Mouse (Mus musculus): ENCODE measurements around the gene Csnk1e. TPM values are rescaled to one million over a fixed set of nuclear protein-coding genes. Genes with fewer than 3 reads are reported as not detected.
A peak's percentile ranks its signal among the peaks of the same experiment; 100 is the strongest.
"Not testable (repeated sequence)": the region's sequence is repeated elsewhere in the genome, so short reads cannot be mapped to it uniquely, and the experiment has no call there.

Csnk1e gene
- 100 to 1,000 TPM; 285 to 296 TPM for total RNA-seq (2021)

- peak; percentile 46 for DNase-seq
- intact Hi-C loops (cut with DNase I): no loop called here
These were observed at the start of gene Csnk1e for GRCm38 (mm10) chr15:79455106-79455810. Csnk1e (minus strand) TSS chr15:79455566.

GRCm38 (mm10) chr15:79504707-79505452 is 49.5 kb upstream of the Csnk1e start, which contains the start of gene Kcnj4:
Kcnj4 (minus strand) TSS chr15:79505241.
- intact Hi-C loops (cut with DNase I): no loop called here
- DNase-seq: no peak

DNA sequence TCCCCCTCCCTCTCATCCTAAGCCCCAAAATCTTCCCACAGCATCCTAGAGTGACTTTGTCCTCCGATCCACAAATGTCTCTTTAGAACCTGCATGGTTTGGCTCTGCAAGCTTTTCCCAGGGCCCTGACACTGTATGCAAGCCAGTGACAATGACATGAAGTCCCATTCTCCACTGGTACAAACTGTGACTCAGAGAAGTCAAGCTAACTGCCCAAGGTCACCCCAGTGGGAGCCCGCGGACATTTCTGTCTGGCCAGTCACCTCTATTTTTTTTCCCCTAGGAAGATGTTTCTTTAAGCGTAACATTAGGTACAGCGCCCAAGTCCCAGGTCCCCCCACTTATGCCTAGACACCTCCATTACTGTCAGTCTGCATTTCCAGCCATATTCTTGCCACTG is 48.1 kb upstream of the Csnk1e start:
- DNase-seq: no peak

DNA sequence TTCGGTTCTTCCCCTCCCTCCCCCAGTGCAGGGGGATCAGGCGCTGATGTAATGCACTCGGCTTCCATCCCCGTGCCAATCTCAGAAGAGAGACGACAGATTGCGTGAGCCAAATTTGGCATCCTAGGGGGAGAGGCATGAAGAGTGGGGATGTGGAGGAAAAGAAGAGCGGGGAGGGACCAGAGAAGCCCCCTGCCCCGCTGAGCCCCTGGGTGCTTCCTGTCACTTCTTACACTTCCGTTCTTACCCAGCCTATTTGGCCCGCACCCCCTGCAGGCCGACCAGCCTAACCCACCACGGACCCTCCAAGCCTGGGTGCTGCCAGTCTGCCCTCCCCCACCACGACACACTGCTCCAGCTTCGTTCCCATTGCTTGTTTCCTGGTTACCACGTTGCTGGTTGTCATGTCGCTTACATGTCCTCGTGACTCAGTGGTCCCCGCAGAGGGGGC is 47.5 kb upstream of the Csnk1e start:
- DNase-seq: no peak
- intact Hi-C loops (cut with DNase I): no loop called here

More for the DNA sequence above, 48.1 kb upstream of the Csnk1e start:
- intact Hi-C loops (cut with DNase I): no loop called here

- no peak for DNase-seq
- intact Hi-C loops (cut with DNase I): no loop called here
These were observed 44.7 kb upstream of the Csnk1e start for GRCm38 (mm10) chr15:79500110-79500509.

GRCm38 (mm10) chr15:79493527-79493926 is 38.2 kb upstream of the Csnk1e start:
- intact Hi-C loops (cut with DNase I): no loop called here
- no peak for DNase-seq

- intact Hi-C loops (cut with DNase I): no loop called here
- DNase-seq: no peak
These were observed 34.1 kb upstream of the Csnk1e start for GRCm38 (mm10) chr15:79489463-79489862.

DNA sequence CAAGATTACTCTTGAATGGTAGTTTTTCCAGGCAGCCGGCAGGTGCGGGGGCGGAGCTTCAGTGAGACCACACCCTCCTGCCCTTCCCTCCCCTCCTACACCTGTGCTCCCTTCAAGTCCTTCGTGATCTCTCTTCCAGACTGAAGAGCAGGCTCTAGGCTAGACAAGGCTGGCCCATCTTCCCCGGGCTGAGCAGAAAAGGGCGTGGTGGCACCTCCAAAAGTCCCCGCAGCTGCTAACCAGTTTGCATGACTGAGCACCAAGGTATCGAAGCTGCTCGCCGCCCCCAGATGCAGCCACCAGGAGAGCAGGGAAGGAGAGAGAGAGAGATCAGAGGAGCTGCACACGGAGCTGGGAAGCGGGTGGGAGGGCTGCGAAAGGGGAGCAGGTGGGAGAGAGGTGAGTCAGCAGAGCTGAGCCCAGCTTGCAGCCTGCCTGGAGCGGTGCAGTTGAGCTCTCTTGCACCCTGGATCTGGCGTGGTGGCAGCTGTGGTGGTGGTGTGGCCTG is 25.9 kb upstream of the Csnk1e start:
- no peak for DNase-seq

DNA sequence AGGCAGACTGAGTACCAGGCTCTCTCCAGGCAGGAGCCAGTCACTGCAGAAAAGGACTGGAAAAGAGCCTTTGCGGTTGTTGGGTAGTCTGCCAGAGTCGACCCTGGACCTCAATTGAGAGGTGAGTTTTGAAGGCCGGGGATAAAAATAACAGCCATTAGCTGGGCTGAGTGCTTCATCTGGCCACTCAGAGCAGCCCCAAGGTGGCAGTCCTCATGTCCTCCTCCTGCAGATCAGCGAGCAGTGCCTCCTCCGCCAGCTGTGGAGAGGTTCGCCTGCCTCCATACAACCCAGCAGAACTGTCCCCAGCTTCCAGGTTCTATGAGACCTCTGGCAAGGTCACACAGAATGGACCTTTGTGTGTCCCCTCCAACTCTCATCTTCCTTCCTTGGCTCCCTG is 21.9 kb upstream of the Csnk1e start:
- DNase-seq: no peak
- intact Hi-C loops (cut with DNase I): loop anchor here (10.0 kb wide), 1 partner anchor 128 kb away; the partner anchor contains the start of gene Dmc1

More for the DNA sequence above, 25.9 kb upstream of the Csnk1e start:
- intact Hi-C loops (cut with DNase I): no loop called here

GRCm38 (mm10) chr15:79473638-79474355 is 18.4 kb upstream of the Csnk1e start:
- intact Hi-C loops (cut with DNase I): loop anchor here (10.0 kb wide), 1 partner anchor 131 kb away; the partner anchor contains the start of gene Dmc1
- DNase-seq: no peak

DNA sequence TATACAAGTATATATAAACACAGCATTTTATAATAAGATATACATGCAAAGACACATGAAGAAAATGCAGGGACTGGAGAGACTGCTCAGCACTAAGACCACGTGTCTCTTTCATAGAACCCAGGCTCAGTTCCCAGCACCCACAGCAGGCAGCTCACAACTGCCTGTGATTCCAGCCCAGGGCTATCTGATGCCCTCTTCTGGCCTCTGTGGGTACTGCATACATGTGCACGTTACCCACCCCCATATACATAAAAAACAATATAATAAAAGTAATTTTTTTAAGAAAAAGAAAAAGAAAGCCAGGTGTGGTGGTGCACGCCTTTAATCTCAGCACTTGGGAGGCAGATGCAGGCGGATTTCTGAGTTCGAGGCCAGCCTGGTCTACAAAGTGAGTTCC is 17.7 kb upstream of the Csnk1e start:
- intact Hi-C loops (cut with DNase I): loop anchor here (10.0 kb wide), 1 partner anchor 132 kb away; the partner anchor contains the start of gene Dmc1
- DNase-seq: no peak

- DNase-seq: no peak
- intact Hi-C loops (cut with DNase I): loop anchor here (10.0 kb wide), 1 partner anchor 134 kb away; the partner anchor contains the start of gene Dmc1
These were observed 15.7 kb upstream of the Csnk1e start for GRCm38 (mm10) chr15:79471095-79471494.

DNA sequence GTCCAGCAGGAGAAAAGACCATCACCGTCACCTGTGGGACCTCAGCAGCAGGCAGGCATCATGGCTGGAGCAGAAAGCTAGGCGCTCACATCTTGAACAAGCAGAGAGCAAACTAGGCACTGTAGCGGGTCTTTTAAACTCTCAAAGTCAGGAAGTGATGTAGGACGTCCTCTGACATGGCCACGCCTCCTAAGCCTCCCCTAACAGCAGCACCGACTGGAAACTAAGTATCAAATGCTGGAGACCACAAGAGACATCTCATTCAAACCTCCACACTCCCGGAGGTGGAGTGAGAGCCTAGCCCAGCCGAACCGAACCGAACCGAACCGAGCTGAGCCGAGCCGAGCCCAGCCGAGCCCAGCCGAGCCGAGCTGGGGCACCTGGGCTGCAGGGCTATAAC is 15.2 kb upstream of the Csnk1e start:
- no peak for DNase-seq
- intact Hi-C loops (cut with DNase I): loop anchor here (10.0 kb wide), 1 partner anchor 134 kb away; the partner anchor contains the start of gene Dmc1

DNA sequence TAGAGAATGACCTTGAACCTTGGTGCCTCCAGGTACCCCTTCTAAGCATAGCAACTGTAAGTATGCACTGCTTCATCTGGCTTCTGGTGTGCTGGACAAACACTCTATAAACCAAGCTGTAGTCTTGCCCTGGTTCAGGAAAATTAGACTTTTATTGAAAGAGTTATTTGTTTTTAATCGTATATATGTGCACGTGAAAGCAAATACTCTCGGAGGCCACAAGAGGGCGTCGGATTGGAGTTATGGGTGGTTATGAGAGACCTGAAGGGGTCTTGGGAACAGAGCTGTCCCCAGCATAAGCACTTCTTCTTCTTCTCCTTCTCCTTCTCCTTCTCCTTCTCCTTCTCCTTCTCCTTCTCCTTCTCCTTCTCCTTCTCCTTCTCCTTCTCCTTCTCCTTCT is 14.2 kb upstream of the Csnk1e start:
- DNase-seq: no peak
- intact Hi-C loops (cut with DNase I): loop anchor here (5.0 kb wide), 1 partner anchor 227 kb away; no protein-coding TSS in a partner anchor

DNA sequence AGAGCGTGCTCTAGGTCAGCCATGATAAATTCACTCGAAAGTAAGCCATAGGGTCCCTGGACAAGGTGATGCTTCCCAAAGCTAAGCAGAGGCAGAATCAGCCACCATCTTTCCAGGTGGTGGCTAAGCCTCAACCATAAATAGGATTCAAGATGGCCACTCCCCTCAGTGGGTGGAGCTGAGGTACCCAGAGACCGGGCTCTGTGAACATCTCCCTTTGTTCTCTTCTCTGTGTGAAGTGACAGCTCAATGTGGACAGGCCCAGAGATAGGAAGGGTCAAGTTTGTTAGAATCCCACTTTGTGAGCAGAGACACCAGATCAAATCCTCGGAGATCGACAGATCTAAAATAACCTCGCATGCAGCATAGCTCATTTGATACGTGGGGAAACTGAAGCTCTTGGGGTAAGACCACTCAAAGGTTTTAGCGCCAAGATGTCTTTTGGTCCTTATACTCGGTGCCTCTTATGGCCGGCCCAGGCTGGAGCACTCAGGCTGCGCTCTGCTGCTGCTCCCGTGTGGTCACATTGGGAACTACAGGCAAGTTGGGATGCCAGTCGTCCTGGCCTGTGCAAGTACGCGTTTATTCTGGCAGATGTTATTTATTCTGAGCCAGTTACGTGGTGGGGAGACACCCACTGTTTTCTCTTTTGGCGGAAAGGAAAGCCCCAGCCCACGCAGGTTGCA is 11.4 kb upstream of the Csnk1e start:
- DNase-seq: peak; percentile 85
- intact Hi-C loops (cut with DNase I): loop anchor here (5.0 kb wide), 1 partner anchor 224 kb away; no protein-coding TSS in a partner anchor

- no peak for DNase-seq
These were observed 1.2 kb upstream of the Csnk1e start for GRCm38 (mm10) chr15:79456546-79456945.

GRCm38 (mm10) chr15:79456104-79456503 is 738 bp upstream of the Csnk1e start:
- DNase-seq; intact Hi-C loops (cut with DNase I): not testable (repeated sequence)

More at GRCm38 (mm10) chr15:79456546-79456945, 1.2 kb upstream of the Csnk1e start:
- intact Hi-C loops (cut with DNase I): no loop called here

GRCm38 (mm10) chr15:79453831-79454230 is 1.5 kb downstream of the Csnk1e start:
- intact Hi-C loops (cut with DNase I): no loop called here
- DNase-seq: no peak

DNA sequence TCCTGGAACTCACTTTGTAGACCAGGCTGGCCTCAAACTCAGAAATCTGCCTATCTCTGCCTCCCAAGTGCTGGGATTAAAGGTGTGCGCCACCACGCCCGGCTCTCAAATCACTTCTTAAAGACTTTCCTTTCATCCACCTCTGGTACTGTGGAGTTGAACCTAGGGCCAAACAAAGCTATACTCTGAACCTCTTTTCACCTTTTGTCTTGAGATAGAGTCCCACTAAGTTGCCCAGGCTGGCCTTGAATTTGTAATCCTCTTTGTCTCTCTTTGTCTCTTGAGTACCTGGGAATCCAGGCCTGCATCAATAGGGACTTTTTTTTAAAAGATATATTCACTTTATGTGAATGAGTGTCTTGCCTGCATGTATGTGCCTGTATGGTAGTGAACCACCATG is 7.3 kb downstream of the Csnk1e start:
- intact Hi-C loops (cut with DNase I): no loop called here
- DNase-seq: no peak

Data from left cerebral cortex, postnatal 4 days (tissue).